Mouse (Mus musculus) erythroblast, embryonic 14.5 days (primary cell): ENCODE data around the gene Wwp2. TPM values are rescaled to one million over a fixed set of nuclear protein-coding genes. Genes with fewer than 3 reads are reported as not detected.

ENCODE experiments used
- H3K27me3 ChIP-seq: 2 replicates; pipeline ENCODE4 v1.6.1; 2012; ENCODE audit warnings: inconsistent platforms; ENCODE audit not compliant: control insufficient read depth
- H3K36me3 ChIP-seq: 2 replicates; pipeline ENCODE4 v1.6.1; 2012; ENCODE audit warnings: mild to moderate bottlenecking, inconsistent platforms; ENCODE audit not compliant: control insufficient read depth
- H3K4me1 ChIP-seq: 2 replicates; pipeline ENCODE4 v1.6.1; 2012; ENCODE audit warnings: inconsistent platforms; ENCODE audit not compliant: control insufficient read depth
- H3K4me3 ChIP-seq: replicated peaks from 2 replicates; pipeline ENCODE3; 2012; ENCODE audit warnings: moderate library complexity, mild to moderate bottlenecking, inconsistent platforms
- H3K9me3 ChIP-seq: 2 replicates; pipeline ENCODE4 v1.6.1; 2012; ENCODE audit warnings: low read length, inconsistent platforms, mixed read lengths; ENCODE audit not compliant: control insufficient read depth
- GATA1 ChIP-seq: IDR thresholded peaks from 2 replicates; pipeline ENCODE4 v1.6.1; 2012; ENCODE audit warnings: low read length, inconsistent platforms, mixed read lengths
- TAL1 ChIP-seq: IDR thresholded peaks from 3 replicates; pipeline ENCODE4 v1.6.1; 2012; ENCODE audit warnings: low read length, inconsistent platforms, mixed read lengths
- polyA plus RNA-seq: library from polyadenylated mRNA; stranded (reverse); fragments of >175 nt; gene quantifications from 2 replicates; pipeline ENCODE4 v1.2.3, GENCODE M21; 2012

The Wwp2 gene
- polyA plus RNA-seq, 1 experiment, result 11.3 TPM

- H3K4me1 ChIP-seq, result peaks cover 43% of the 10 kb centered on the region
- no peaks in the 10 kb centered on the region for H3K9me3 ChIP-seq
- peak overlapping the region; percentile 96 for H3K4me3 ChIP-seq
- H3K36me3 ChIP-seq, result peaks cover 42% of the 10 kb centered on the region
- TF ChIP-seq TAL1 (no peak), GATA1 (no peak)
- peaks cover 4% of the 10 kb centered on the region for H3K27me3 ChIP-seq
These were observed 12.0 kb upstream of the Wwp2 start for GRCm38 (mm10) chr8:107424176-107424575.

DNA sequence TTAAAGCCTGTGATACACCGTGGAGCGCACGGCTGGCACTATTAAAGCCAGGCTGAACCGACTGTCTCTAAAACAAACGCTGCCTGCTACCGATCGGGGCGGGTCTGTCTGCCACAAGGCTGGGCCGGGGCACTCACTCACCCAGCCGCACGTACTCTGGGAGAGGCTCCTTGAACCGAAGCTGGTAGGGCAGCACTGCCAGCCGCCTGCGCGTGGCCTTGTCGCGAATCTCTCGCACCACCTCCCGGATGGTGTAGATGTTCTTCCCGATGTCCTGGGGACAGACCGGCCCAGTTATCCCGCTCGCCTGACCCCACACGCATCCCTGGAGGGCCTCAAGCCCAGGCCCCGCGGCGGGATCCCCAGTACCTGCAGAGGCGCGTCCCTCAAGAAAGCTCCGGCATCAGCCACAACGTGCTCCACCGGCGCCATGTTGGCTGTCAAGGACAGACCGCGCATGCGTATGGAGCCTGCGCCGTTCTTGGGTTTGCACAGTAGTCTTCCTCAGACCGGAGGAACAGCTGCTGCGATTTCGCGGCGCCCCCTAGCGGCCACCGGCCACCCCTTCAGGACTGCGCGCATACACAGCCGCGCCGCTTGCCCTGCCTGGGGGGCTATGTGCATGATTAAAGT is 11.5 kb upstream of the Wwp2 start, which contains the start of gene Nob1:
Gene Nob1, minus strand, starts transcription at position 455 of the 633 bp plus-strand sequence.
- Histone ChIP-seq H3K4me1 (peaks cover 43% of the 10 kb centered on the region), H3K4me3 (peak within 1 kb of the TSS; percentile 96)
- no peak for TF ChIP-seq GATA1
- no peak for TF ChIP-seq TAL1

DNA sequence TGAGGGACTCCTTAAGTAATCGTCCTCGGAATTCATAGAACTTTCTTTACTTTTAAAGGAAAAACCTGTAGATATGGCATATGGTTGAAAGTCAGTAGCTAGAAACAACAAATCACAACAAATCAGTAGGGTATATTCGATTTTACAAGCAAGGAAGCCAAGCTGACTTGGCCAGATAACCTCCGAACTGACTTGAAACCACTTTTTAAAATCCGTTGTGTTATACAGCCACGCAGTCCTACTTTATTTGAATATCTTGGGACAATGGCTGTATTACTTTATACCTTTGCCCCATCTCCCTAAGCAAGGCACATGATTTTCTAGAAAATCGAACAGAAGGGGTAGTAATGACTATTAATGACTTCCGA is 11.0 kb upstream of the Wwp2 start:
- Histone ChIP-seq H3K9me3 (peaks cover 3% of the 10 kb centered on the region), H3K27me3 (peaks cover 8% of the 10 kb centered on the region), H3K36me3 (peaks cover 31% of the 10 kb centered on the region), H3K4me1 (peaks cover 43% of the 10 kb centered on the region), H3K4me3 (peak overlapping the region; percentile 96)
- no peak for TF ChIP-seq TAL1
- no peak for TF ChIP-seq GATA1

More for the DNA sequence above, 11.5 kb upstream of the Wwp2 start, which contains the start of gene Nob1:
- Histone ChIP-seq H3K36me3 (peaks cover 36% of the 10 kb centered on the region), H3K9me3 (no peaks in the 10 kb centered on the region), H3K27me3 (peaks cover 4% of the 10 kb centered on the region)

- peaks cover 16% of the 10 kb centered on the region for H3K27me3 ChIP-seq
- TF ChIP-seq GATA1 (no peak), TAL1 (no peak)
These were observed 5.3 kb upstream of the Wwp2 start for GRCm38 (mm10) chr8:107430821-107431220.

DNA sequence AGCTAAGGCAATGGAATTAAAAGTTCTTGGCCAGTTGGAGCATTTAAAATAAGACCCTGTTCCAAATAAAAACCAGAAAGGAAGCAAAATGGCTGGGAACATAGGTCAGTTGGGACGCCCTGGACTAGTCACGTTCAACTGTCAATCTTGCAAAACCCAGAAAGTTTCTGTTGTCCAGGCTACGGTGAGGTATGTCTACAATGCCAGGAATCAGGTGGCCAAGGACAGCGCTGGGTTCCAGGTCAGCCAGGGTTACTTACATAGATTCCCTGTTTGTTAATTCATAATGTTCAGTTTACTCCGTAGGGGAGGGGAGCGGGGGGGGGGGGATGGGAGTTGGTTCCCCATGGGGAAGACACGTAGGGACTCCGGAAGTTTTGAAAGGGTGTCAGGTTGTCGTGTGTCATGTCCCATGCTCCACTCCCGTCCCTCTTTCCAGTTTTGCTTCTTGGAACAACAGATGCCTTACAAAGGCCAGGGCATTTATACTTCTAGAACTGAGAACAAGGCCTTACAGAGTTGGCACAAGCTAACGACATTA is 674 bp upstream of the Wwp2 start:
- peaks cover 44% of the 10 kb centered on the region for H3K4me1 ChIP-seq
- TF ChIP-seq GATA1 (no peak), TAL1 (no peak)
- peaks cover 8% of the 10 kb centered on the region for H3K27me3 ChIP-seq
- H3K4me3 ChIP-seq, result peak overlapping the region; percentile 96
- H3K36me3 ChIP-seq, result peaks cover 15% of the 10 kb centered on the region
- H3K9me3 ChIP-seq, result no peaks in the 10 kb centered on the region

More at GRCm38 (mm10) chr8:107430821-107431220, 5.3 kb upstream of the Wwp2 start:
- H3K9me3 ChIP-seq, result peaks cover 3% of the 10 kb centered on the region
- peaks cover 11% of the 10 kb centered on the region for H3K4me1 ChIP-seq
- no peaks in the 10 kb centered on the region for H3K36me3 ChIP-seq
- H3K4me3 ChIP-seq, result no peak overlapping the region

- H3K9me3 ChIP-seq, result no peaks in the 10 kb centered on the region
- peaks cover 59% of the 10 kb centered on the region for H3K4me1 ChIP-seq
- TF ChIP-seq GATA1, result peak; percentile 79
- TF ChIP-seq TAL1, result peak; percentile 59; the same call in 2 of the 3 replicates
- peak overlapping the region; percentile 96 for H3K4me3 ChIP-seq
- peaks cover 30% of the 10 kb centered on the region for H3K36me3 ChIP-seq
- H3K27me3 ChIP-seq, result peaks cover 3% of the 10 kb centered on the region; the same call in 1 of the 2 replicates
These were observed 766 bp downstream of the Wwp2 start for GRCm38 (mm10) chr8:107436841-107437421.

DNA sequence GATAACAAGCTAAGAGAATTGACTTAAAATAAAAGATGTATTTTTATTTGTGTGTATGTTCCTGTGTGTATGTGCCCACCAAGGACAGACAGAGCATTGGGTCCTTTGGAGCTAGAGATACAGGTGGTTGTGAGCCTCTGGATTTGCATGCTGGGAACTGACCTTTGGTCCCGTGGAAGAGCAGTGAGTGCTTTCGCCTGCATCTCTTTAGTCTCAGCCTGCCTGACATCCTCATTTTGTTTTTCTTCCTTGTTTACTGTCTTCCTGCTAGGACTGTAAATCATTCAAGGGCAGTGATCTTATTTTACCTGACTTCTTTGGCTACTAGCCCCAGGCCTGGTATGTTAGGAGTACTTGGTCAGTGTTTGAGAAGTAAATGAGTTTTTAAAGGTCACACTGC is 1.5 kb downstream of the Wwp2 start:
- Histone ChIP-seq H3K4me3 (peak overlapping the region; percentile 96), H3K4me1 (peaks cover 62% of the 10 kb centered on the region), H3K36me3 (peaks cover 36% of the 10 kb centered on the region), H3K9me3 (no peaks in the 10 kb centered on the region), H3K27me3 (peaks cover 3% of the 10 kb centered on the region; the same call in 1 of the 2 replicates)
- TF ChIP-seq TAL1 (no peak), GATA1 (no peak)

DNA sequence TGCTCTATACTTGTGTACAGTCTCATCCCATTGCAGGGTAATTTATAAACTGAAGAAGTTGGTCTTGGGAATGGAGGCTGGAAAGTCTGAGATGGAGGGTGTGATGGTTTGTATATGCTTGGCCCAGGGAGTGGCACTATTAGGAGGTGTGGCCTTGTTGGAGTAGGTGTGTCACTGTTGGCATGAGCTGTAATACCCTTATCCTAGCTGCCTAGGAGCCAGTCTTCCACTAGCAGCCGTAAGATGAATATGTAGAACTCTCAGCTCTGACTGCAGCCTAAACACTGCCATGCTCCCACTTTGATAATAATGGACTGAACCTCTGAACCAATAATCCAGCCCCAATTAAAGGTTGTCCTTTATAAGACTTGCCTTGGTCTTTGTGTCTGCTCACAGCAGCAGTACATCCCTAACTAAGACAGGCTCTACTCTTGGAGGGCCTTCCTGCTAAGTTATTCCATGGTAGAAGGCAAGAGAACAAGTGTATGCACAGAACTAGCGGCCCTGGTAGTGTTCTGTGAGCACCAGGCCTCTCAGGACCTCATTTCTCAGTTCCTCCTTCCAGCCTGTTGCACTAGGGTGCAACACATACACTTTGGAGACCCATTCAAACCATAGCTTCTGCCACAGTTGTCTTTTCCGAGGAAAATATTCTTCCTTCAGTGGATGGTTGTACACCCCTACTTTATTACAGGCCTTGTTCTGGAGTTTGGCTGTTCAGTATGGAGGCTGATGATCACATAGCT is 3.9 kb downstream of the Wwp2 start:
- Histone ChIP-seq H3K9me3 (no peaks in the 10 kb centered on the region), H3K4me1 (peaks cover 70% of the 10 kb centered on the region), H3K27me3 (no peaks in the 10 kb centered on the region), H3K36me3 (peaks cover 56% of the 10 kb centered on the region), H3K4me3 (peak overlapping the region; percentile 49)
- TF ChIP-seq TAL1 (no peak), GATA1 (no peak)

- peaks cover 74% of the 10 kb centered on the region for H3K4me1 ChIP-seq
- H3K36me3 ChIP-seq, result peaks cover 70% of the 10 kb centered on the region
- no peak for TF ChIP-seq TAL1
- no peak for TF ChIP-seq GATA1
- H3K4me3 ChIP-seq, result no peak overlapping the region
- H3K27me3 ChIP-seq, result no peaks in the 10 kb centered on the region
- H3K9me3 ChIP-seq, result no peaks in the 10 kb centered on the region
These were observed 8.5 kb downstream of the Wwp2 start for GRCm38 (mm10) chr8:107444626-107445025.
